Mouse (Mus musculus) cerebellum, postnatal 25 days (tissue): Measurements from ENCODE around the gene Dusp2.
"Not testable (repeated sequence)": the region's sequence is repeated elsewhere in the genome, so short reads cannot be mapped to it uniquely, and the experiment has no call there.

ENCODE experiments used
- DNase-seq, 2 experiments: peaks; one replicate each; pipeline ENCODE4 v3.0.0; 2021; ENCODE audit warnings: mixed read lengths in 2 of 2

Gene Dusp2

GRCm38 (mm10) chr2:127335767-127336496 lies at the start of gene Dusp2:
Dusp2 (plus strand) TSS chr2:127336159.
- DNase-seq: peak; percentile 68 to 82

- no peak for DNase-seq
These were observed 43.7 kb upstream of the Dusp2 start for GRCm38 (mm10) chr2:127292250-127292649.

- DNase-seq: no peak
These were observed 38.8 kb upstream of the Dusp2 start for GRCm38 (mm10) chr2:127297001-127297805.

- DNase-seq: no peak
These were observed 37.9 kb upstream of the Dusp2 start for GRCm38 (mm10) chr2:127298056-127298455.

GRCm38 (mm10) chr2:127300701-127301100 lies 35.3 kb upstream of the Dusp2 start:
- no peak for DNase-seq

GRCm38 (mm10) chr2:127301883-127302282 lies 34.1 kb upstream of the Dusp2 start:
- DNase-seq: no peak

- DNase-seq: not testable (repeated sequence)
These were observed 31.8 kb upstream of the Dusp2 start for GRCm38 (mm10) chr2:127304192-127304591.

- DNase-seq: no peak
These were observed 31.2 kb upstream of the Dusp2 start for GRCm38 (mm10) chr2:127304609-127305210.

- no peak for DNase-seq
These were observed 29.8 kb upstream of the Dusp2 start for GRCm38 (mm10) chr2:127306123-127306522.

- DNase-seq: no peak
These were observed 28.8 kb upstream of the Dusp2 start for GRCm38 (mm10) chr2:127307179-127307578.

- DNase-seq: no peak
These were observed 27.3 kb upstream of the Dusp2 start for GRCm38 (mm10) chr2:127308660-127309059.

GRCm38 (mm10) chr2:127310246-127310645 lies 25.7 kb upstream of the Dusp2 start:
- no peak for DNase-seq

GRCm38 (mm10) chr2:127310685-127311084 lies 25.3 kb upstream of the Dusp2 start:
- DNase-seq: no peak

- no peak for DNase-seq
These were observed 24.8 kb upstream of the Dusp2 start for GRCm38 (mm10) chr2:127311193-127311592.

- DNase-seq: no peak
These were observed 23.2 kb upstream of the Dusp2 start for GRCm38 (mm10) chr2:127312801-127313200.

GRCm38 (mm10) chr2:127313878-127314277 lies 22.1 kb upstream of the Dusp2 start:
- DNase-seq: no peak

- DNase-seq: no peak
These were observed 21.3 kb upstream of the Dusp2 start for GRCm38 (mm10) chr2:127314467-127315154.

GRCm38 (mm10) chr2:127315155-127315470 lies 20.8 kb upstream of the Dusp2 start:
- no peak for DNase-seq

GRCm38 (mm10) chr2:127316431-127316830 lies 19.5 kb upstream of the Dusp2 start:
- DNase-seq: no peak

GRCm38 (mm10) chr2:127318136-127318535 lies 17.8 kb upstream of the Dusp2 start:
- no peak for DNase-seq

- no peak for DNase-seq
These were observed 16.9 kb upstream of the Dusp2 start for GRCm38 (mm10) chr2:127319071-127319470.

GRCm38 (mm10) chr2:127322671-127323285 lies 13.2 kb upstream of the Dusp2 start:
- DNase-seq: no peak

GRCm38 (mm10) chr2:127323667-127324066 lies 12.3 kb upstream of the Dusp2 start:
- DNase-seq: no peak
